Mouse (Mus musculus) layer of hippocampus, adult 11-12 months (tissue): ENCODE measurements around the gene Lsm4.

ENCODE experiments used
- DNase-seq: peaks from one replicate; pipeline ENCODE4 v3.0.0; 2022; ENCODE audit warnings: low spot score

The Lsm4 gene

DNA sequence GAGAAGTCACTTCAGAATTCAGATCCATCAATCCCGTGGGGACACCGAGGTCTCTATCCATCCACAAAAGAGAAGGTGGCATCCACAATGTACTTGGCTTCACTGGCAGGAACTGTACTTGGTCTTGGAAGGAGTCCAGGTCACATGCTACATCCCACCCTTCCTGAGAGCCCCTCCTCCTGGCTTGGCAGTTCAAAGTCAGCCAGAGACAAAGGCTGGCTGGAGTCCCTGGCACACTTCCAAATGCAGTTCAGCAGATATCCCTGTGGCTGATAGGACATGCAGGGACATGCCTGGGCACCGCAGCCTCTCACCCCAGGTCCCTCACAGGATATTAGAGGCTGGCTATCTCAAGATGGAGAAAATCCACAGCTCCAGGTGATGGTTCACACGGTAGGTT lies 23.7 kb upstream of the Lsm4 start:
- DNase-seq: peak; percentile 51

DNA sequence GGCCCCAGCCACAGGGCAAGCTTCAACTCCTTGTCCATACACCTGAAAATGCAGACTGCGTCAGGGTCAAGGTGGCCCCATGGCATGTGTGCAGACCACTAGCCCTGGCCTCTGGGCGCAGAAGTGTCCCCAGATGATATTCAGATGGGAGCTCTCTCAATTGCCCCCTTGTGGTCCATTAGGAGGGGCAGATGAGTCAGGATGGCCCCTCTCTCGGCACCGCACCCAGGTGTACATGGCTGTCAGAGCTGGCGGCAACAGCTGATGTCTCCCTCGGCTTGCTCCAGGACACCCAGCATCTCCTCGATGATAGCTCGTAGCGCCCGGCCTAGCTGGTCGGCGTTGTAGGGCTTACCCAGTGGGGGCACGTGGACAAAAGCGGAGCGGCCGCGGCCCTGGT lies 22.7 kb upstream of the Lsm4 start:
- DNase-seq: no peak

DNA sequence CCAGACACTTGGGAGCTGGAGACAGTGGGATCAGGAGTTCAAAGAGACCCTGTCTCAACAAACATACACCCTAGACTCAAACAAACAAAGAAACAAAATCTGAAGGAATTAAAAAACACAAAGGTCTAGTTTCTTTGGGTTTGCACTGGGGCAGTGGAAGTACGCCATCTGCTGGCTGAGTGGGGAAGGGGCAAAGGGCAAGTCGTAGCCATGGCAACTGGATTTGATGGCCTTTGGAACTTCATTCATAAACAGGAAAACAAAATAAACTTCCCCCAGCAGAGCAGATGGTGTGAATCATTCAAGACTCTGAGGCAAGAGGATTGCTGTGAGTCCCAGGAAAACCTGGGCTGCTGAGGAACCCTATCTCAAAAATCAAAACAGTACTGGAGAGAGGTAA lies 19.8 kb upstream of the Lsm4 start:
- DNase-seq: no peak

DNA sequence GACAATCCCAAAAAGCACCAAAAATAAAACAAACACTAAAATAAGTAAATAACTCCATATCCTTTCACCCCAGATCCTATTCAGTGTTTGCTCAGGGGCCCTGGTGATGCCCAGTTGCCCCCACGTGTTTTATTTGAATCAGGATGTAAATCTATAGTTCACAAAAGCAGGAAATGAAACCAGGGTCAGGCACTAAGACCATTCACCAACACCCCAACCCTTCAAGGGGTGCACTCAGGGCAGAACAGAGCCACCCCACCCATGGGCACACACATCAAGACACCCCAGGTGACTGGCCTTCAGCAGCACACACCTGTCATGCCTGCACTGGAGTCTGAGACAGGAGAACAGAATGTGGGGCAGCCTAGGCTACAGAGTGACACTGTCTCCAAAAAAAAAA lies 18.9 kb upstream of the Lsm4 start:
- DNase-seq: no peak

DNA sequence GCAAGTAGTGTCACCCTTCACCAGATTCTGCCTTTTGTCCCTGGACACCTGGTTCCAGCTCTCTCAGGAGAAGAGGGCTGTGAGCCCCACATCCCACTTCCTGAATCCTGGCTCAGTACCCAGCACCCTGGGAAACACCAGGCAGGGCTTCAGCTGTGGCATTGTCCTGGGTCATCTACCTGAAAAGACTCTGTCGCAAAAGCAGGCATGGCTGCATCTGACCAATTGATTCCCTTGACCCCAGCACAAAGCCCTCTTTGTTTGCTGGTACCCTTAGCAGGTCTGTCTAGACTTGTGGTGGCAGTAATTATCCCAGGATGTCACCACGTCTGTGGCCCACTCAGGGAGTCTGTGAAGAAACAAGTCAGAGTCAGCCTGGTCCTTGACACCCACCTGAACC lies 17.6 kb upstream of the Lsm4 start:
- no peak for DNase-seq

DNA sequence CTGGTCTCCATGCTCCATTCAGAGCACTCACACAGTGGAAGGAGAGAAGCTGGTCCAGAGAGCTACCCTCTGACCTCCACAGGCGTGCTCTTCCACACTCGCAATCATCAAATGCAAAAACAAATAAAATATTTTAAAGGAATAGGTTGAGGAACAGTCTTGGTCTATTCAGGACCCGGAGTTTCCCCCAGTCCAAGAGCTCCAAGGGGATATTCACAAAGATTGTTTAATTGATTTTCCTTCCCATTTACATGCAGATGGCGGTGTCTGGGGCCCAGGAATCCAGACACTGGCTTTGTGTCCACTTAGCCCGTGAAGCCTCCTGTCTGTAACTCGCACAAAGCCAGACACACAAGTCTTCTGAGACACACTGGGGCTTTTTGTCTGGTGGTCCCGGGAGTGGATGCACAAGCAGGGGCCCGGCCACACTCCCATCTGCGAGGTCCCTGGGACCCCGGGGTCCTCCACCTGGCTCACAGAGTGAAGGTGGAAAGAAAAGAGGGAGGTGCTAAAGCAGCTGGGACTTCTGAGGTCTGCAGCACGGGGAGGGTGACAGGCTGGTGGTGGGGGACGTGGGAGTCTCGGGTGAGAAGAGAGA lies 16.8 kb upstream of the Lsm4 start:
- DNase-seq: no peak

DNA sequence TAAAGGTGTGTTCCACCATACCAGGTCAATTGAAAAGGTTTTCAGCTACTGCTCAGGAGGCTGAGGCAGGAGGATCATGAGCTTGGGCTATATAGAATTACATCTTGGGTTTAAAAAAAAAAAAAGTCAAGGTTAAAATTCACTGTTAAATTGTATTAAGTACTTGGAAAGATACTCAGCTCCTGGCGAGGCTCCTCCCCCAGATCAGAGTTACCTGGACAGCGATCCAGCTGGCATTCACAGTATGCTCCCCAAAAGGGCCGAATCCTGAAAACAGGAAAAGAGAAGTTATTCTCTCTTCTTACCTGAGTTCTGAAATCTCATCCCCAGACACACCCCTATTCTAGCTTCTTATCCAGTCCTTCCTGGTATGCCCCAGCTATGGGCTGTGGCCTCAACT lies 15.8 kb upstream of the Lsm4 start:
- no peak for DNase-seq

DNA sequence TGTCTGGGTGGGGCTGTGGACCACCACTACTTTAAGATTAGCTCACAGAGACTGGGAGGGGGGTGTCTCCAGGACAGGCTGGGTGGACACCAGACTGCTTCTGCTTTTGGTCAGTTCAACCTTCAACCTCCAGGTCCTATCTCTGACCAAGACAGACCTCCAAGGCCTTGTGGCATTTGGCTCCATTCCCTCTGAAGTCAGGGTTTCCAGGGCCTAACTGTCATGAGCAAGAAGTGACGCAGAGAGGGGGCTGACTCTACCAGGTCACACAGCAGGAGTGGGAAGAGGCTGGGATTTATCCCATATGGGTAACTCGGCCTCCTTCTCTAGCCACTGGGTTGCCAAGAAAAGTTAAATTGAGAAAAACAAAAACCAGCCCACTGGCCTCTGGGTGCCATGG lies 15.3 kb upstream of the Lsm4 start:
- no peak for DNase-seq

DNA sequence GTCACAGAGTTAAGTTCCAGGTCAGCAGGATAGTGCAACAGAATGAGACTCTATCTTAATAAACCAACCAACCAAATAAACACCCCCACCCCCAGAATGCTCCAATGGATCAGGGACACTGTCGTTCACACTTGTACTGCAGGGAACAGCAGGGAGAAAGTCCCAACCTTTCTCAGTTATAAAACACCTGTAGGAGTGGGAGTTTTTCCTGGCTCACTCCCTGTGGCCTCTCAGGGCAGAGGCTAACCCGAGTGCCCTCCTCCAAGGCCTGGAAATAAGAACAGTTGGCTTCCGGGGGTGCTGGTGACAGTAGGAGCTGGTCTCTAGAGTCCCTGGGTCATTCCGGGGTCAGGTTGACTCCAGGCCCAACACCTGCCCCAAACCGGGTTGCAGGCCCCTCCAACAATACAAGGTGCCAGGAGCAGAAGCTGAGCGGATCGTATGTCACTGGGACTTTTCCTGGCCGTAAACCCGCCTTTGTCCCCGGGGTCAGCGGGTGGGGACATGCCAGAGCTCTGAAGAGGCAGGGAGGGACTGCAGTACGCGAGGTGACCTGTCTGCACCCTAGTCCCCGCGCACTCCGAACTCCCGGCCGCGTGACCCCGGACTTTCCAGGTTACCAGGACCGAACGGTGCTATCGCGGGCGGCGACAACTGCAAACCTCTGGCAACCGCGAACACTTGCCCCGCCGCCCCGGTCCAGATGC lies 14.0 kb upstream of the Lsm4 start:
- DNase-seq: no peak

DNA sequence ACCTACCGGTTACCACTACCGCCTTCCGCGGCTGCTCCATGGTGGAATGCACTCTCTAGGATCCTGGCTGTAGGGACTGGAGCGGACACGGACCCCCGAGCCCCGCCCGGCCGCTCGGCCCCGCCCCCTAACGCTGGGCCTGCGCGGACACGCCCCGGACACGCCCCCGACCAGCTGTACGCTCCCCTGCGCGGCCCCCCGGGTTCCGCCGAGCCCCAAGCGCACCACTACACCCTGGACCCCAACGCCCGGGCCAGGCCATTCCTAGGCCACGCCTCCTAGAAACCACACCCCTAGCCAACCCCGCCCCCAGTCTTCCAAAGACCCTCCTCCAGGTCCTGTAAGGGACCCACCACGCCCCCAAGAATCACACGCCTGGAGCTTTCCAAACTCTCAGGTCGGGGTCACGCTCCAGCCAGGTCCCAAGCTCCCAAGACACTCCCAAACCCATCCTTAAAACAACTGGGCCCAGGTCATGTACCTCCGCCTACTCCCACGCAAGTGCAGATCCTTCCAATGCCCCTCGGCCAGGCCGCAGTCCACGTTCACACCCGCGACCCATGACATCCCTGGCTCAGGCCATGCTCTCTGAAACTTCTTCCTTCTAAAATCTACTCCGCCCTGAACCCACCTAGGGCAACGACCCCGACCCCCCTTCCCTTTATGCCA lies 13.3 kb upstream of the Lsm4 start:
- DNase-seq: peak; percentile 83

DNA sequence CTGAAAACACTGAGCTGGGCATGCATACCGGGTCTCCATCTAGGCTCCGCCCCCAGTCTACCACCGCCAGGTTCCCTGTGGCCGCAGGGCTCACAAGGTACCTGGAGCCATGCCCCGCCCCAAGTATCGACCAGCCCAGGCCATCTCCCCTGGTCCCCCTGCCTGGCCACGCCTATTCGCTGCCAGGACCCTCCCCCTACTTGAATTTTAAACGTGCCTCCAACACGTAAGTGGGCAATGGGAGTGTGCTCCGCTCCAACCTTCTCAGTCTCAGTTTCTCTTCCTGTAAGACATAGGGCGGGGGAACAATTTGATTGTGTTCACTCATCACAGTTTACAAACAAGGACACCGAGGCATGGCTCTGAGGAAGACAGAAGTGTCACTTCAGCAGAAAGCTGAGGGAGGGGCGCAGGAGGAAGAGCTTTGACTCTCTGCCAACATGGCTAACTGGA lies 12.7 kb upstream of the Lsm4 start, which contains the start of gene Pgpep1:
TSS of gene Pgpep1 (minus strand) at position 116 of the 453 bp plus-strand sequence.
- DNase-seq: no peak

DNA sequence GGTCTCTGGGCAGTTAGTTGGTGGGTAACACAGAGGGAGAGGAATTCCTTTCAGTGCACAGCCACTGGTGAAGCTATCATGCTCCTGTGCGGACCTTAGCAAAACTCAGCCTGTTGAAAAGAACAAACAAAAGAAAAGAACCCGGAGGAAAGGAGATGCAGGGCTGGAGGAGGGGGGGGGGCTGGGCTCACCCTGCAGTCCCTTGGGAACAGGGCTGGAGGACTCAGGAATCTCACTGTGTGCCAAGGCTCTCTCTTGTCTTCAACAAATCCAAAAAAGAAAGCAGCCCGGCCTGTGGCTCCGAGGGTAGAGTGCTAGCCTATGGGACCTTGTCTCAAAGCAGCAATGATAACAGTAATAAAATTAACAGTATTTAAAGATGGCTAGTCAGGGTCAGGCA lies 9.4 kb upstream of the Lsm4 start:
- no peak for DNase-seq

DNA sequence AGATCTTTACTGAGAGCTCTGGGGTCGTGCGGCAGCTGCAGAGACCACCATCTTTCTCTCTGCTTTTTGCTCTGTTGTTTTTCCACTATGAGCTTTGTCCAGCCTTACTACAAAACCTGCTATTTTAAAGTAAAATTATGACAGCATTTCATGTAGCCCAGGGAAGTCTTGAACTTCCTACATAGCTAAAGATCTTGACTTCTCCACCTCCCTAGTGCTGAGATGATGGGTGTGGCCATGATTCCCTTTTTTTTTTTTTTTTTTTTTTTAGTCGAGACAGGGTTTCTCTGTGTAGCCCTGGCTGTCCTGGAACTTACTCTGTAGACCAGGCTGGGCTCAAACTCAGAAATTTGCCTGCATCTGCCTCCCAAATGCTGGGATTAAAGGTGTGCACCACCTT lies 8.4 kb upstream of the Lsm4 start:
- DNase-seq: no peak

DNA sequence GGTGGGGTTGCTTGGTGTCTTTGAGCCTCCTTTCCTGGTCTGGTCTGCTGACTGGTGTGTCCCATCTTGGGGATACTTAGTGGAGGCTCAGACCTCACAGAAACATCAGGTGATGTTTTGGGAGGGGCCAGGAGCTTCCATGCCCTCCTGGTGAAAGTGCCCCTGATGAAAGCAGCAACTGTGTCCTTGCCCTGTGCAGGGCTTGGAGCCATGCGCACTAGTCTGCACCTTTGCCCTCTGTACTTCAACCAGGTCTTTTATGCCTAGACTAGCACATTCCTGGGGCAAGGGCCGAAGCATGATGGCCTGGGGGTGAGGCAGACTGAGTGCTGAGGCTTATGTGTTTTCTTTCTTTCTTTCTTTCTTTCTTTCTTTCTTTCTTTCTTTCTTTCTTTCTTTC lies 7.4 kb upstream of the Lsm4 start:
- no peak for DNase-seq

DNA sequence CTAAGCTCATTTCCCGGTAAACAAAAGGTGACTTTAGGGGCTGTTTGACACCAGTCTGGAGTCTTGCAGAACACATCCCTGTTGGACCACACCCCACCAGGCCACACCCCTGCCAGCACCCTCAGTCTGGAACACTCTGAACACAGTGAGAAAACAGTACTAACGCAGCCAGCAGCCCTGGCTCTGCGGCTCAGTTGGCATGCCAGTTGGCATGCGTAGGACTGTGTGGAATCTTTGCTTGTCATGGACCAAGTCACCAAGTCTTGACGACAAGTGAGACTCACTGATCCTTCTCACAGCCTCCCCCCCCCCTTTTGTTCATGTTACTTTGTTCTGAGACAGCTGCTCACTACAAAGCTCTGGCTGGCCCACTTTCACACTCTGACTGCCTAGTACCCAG lies 6.0 kb upstream of the Lsm4 start:
- DNase-seq: peak; percentile 64

DNA sequence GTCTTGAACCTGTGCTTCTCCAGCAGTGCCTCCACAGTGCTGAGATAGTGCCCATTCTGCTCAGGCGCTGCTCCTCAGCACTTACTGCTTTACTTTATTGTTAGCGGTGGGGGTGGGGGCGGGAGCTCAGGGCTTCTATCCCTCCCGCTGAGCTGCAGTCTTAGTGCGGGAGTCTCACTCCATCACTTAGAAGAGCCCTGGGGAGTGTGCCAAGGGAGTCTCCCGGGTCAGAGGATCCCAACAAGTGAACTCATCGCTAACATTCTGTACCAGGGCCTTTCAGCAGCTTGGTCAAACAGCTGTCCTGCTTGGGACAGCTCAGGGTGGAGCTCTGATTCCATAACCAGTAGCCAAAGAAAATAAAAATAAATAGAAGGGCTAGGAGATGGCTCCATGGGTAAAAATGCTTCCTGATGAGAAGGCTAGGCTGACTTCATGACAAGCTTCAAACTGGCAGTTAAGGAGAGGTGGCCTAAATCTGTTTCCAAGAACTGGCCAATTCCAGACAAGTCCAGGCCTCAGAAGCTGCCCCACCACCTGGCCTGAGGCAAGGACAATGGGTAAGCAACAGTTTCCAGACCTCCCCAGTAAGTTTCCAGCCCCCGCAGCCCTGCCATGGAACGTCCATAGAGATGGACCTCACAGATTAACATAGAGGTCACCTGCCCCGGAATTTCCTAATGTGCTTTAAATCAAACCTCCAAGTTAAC lies 1.3 kb upstream of the Lsm4 start:
- DNase-seq: no peak

DNA sequence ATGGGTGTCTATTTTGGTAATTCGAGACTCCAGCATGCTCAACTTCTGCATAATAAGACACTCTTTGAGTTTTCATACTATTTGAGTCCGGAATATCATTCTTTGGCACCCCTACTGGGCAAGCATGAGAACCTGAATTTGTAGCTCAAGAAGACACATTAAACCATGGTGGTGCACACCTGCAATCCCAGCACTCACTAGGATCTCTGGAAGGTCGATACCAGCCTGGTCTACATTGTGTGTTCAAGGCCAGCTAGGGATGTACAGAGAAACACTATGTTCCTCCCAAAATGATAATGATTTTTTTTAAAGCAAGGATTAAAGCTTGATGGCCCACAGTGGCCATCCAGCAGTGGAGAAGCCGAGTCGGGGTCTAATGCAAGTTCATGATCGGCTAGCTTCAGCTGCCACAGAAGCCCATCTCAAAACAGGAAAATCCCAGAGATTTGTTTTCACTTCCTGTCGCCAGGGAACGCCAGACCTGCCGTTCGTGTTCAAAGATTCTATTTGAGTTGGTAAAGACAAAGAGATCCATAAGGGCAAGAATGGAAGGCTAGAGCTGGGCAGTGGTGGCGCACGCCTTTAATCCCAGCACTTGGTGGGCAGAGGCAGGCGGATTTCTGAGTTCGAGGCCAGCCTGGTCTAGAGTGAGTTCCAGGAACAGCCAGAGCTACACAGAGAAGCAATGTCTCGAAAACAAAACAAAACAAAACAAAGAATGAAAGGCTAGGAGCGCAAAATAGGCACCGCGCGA lies 546 bp upstream of the Lsm4 start:
- no peak for DNase-seq

DNA sequence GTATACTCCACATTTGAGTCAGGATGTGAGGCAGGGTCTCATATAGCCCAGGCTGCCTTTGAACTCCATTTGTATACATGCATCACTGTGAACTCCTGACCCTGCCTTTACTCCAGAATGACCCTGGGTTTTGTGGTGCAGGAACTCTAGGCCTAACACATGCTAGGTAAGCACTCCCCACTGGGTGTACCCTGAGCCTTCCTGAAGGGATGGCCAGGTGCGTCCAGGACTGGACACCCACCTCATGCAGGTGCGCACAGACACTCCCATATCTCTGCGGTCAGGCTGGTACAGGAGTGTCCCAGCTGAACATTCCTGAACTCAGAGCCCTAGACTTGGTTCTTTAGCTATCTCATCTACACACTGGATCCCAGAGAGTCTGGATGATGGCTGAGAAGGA lies 1.1 kb downstream of the Lsm4 start:
- no peak for DNase-seq

DNA sequence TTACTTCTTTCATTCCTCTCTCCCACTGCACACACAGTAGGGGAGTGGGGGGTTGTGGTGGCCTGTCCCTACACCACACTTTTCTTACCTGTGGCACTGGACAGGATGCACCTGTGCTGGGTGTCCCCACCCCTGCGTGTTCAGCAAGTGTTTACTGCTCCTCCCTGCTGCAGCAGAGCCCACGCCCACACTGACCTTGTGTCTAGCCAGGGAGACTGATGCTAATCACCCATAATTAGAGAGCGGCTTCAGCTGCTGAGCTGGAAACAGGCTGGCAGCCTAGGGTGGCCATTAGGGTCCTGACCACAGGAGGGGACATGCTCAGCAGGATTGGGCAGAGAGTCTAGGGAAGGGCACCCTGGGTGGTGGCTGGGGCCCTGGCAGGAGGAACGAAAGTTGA lies 1.7 kb downstream of the Lsm4 start:
- DNase-seq: no peak

DNA sequence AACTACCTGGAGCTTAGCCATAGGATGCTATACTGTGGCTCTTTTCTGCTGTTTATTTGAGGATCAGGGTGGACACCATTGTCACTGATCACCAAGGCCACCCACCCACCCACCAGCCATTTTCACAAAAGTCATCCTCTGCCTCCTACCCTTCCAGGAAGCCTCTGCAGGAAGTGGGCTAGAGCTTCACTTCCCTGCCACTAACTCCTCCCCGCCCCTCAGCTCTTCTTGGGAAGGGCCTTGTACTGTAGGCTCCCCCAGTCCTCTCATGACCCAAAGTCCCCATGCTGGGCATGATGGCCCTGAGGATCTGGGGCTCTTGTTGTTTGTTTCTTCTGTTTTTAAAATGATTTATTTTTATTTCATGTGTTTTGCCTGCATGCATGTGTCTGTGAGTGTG lies 2.3 kb downstream of the Lsm4 start:
- DNase-seq: no peak

DNA sequence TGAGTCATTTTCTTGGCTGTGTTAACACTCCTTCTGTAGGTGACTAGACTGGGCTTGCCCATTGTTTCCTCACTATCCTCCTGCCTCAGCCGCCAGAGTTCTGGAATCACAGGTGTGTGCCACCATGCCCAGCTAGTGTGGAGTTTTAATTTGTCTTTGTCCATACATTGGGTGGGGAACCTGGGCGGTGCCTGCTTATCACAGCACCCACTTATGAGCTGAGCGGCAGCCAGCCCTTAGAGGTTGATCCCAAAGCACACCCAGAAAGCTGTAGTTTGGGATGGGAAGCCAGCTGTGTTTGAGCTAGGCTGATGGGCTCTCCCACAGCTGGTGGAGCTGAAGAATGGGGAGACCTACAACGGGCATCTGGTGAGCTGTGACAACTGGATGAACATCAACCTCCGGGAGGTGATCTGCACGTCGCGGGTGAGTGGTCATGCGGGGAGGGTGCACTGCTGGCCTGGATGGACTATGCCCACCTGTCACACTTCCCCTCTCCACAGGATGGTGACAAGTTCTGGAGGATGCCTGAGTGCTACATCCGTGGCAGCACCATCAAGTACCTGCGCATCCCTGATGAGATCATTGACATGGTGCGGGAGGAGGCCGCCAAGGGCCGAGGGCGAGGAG lies 4.5 kb downstream of the Lsm4 start:
- DNase-seq: no peak

DNA sequence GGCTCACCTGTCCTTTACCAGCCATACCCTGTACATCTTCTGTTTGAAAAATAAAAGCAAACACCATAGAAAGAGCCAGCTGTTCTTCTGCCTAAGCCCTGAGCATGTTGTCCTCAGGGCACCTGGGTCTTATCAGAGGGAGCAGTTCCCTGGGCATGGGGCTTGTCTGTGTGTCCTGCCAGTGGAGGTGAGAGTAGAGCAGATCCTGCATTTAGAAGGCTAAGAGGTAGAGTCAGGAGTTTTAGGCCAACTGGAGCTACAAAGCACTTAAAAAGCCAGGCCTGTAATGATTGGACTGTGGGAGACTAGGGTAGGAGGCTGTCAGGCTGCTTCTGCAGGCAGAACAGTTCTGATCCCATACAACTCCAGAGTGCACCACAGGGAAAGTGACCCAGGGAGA lies 5.6 kb downstream of the Lsm4 start:
- DNase-seq: no peak
